Comparison of ENCODE assay signal across 24 mouse cellular contexts in the genomic region with DNA sequence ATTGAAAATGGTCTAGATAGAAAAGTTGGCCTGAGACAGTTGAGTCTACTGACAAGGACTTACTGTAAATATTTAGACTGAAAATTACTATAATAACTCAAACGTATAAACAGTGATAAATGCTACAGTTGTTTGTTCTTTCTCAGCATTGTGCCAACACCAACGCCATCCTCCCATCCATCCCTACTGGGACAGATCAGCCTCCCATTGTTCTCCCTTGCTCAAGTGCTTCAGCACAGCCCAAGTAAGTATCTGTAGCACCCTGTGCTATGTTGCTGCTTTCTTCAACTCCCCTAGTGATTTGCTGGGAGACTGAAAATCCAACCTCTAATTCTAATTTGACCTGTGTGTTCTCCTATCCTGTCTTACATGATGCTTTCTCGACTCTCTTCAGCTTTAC.
DNase-seq lines count a peak whose midpoint lies in the region; ATAC-seq lines count a peak whose summit lies in the region.
"Had no signal": no experiment of that assay in that cellular context is flagged by ENCODE, and none has a peak within 500 bp of the region (broad histone marks: within the 10 kb centered on the region; RNA-seq: fewer than 3 reads in every experiment).

No protein-coding gene starts in this region.

- peak; percentile 18 for DNase-seq in heart, adult 11 months
- no peak for DNase-seq in heart, postnatal 14 days
- DNase-seq in lung, postnatal 25 days (ENCODE audit: low spot score), result no peak
- DNase-seq in lung, postnatal 10 days, result peak; percentile 8
- DNase-seq in lung, adult 18-20 months, result no peak
- DNase-seq: adrenal gland, adult 8-10 months; adrenal gland, postnatal 14 days; adrenal gland, postnatal 36 days; B cell, adult 2 months; cerebellum, adult 11-12 months; cerebellum, adult 2 months; cerebellum, adult 9-10 months; cerebellum, postnatal 10 days; cerebellum, postnatal 25 days had no signal

- no peak overlapping the region for H3K4me3 ChIP-seq in lung, embryonic 15.5 days
- H3K4me3 ChIP-seq: embryonic facial prominence, embryonic 10.5 days; embryonic facial prominence, embryonic 12.5 days; forebrain, embryonic 13.5 days; forebrain, embryonic 15.5 days had no signal

- H3K4me2 ChIP-seq in lung, embryonic 15.5 days, result no peak overlapping the region
- H3K4me2 ChIP-seq: embryonic facial prominence, embryonic 12.5 days; forebrain, embryonic 13.5 days; forebrain, embryonic 15.5 days had no signal

- H3K9me3 ChIP-seq in lung, embryonic 15.5 days, result no peaks in the 10 kb centered on the region
- H3K9me3 ChIP-seq: embryonic facial prominence, embryonic 10.5 days; embryonic facial prominence, embryonic 12.5 days; forebrain, embryonic 13.5 days; forebrain, embryonic 15.5 days; G1E had no signal

- no peaks in the 10 kb centered on the region for H3K4me1 ChIP-seq in lung, embryonic 15.5 days
- H3K4me1 ChIP-seq: embryonic facial prominence, embryonic 12.5 days had no signal

- no peaks in the 10 kb centered on the region for H3K27me3 ChIP-seq in lung, embryonic 15.5 days
- H3K27me3 ChIP-seq: CH12.LX; embryonic facial prominence, embryonic 12.5 days; forebrain, embryonic 13.5 days; forebrain, embryonic 15.5 days had no signal

- WGBS in lung, embryonic 15.5 days, result 48% methylated on average over 3 of the region's 3 CpGs

- no peak overlapping the region for H3K9ac ChIP-seq in lung, embryonic 15.5 days
- H3K9ac ChIP-seq: embryonic facial prominence, embryonic 12.5 days; forebrain, embryonic 13.5 days; forebrain, embryonic 15.5 days had no signal

- no peaks in the 10 kb centered on the region for H3K36me3 ChIP-seq in lung, embryonic 15.5 days
- H3K36me3 ChIP-seq: embryonic facial prominence, embryonic 10.5 days; embryonic facial prominence, embryonic 12.5 days; forebrain, embryonic 15.5 days; G1E had no signal

- intact Hi-C loops in heart, postnatal 14 days (cut with DNase I), result no loop called here

- no peak overlapping the region for H3K27ac ChIP-seq in lung, embryonic 15.5 days
- H3K27ac ChIP-seq: embryonic facial prominence, embryonic 10.5 days; embryonic facial prominence, embryonic 12.5 days; forebrain, embryonic 13.5 days; forebrain, embryonic 15.5 days had no signal

- ATAC-seq in lung, embryonic 15.5 days (ENCODE audit: borderline replicate concordance, extremely low read depth, low FRiP score, low TSS enrichment), result peak; percentile 64; the same call in 1 of the 2 replicates
- ATAC-seq: activated CD4-positive, CD25-positive, alpha-beta regulatory T cell, adult 4 months; CD4-positive, CD25-positive, alpha-beta regulatory T cell, adult 4 months; forebrain, embryonic 13.5 days; forebrain, embryonic 15.5 days; Patski had no signal

Comparison
In these comparisons a context has a peak if more than half of its experiments do, and no peak if none do; other contexts are left out.
1. DNase-seq: peak in heart, adult 11 months (single experiment) and lung, postnatal 10 days (single experiment); none in heart, postnatal 14 days (0 of 2), lung, postnatal 25 days (single experiment) and lung, adult 18-20 months (0 of 2).